Mouse (Mus musculus) bone marrow macrophage, adult 2 months (primary cell): ENCODE measurements around the gene Pde4a.

ENCODE experiments used
- CTCF ChIP-seq: IDR thresholded peaks from 2 replicates; pipeline ENCODE4 v1.5.1; 2012; ENCODE audit warnings: low read depth, mild to moderate bottlenecking, low read length, moderate library complexity
- POLR2A ChIP-seq: IDR thresholded peaks from 2 replicates; pipeline ENCODE4 v1.6.1; 2012; ENCODE audit warnings: mild to moderate bottlenecking, low read depth, low read length, borderline replicate concordance

DNA sequence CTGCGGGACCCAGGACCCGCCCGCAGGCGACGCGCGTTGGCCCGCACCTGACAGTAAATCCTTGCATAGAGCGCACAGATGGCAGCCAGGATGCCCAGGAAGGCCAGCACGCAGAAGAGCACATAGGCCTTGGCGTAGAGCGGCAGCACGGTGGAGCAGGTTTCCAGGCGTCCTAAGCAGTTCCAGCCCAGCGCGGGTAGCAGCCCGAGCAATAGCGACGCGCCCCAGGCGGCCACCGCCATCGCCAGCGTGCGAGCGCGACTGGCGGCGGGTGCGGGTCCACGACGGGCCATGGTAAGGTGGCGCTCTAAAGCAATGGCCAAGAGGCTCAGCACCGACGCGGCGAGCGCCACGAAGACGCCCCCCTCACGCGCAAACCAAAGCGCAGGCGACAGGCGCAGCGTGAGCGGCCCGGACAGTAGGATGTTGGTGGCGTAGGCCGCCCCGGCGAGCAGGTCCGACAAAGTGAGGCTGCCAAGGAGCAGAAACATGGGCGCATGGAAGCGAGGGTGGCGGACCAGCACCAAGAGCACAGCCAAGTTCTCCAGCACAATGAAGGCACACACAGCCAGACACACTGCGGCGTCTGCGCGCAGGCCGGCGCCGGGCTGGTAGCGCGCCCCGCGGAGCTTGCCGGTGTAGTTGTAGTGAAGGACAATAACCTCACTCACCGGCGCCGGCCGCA lies 79.1 kb downstream of the Pde4a start:
- TF ChIP-seq CTCF (no peak), POLR2A (no peak)
